Mouse (Mus musculus) monocyte, adult 5-6 weeks (primary cell): ENCODE results near the gene Fbxo36. TPM values are rescaled to one million over a fixed set of nuclear protein-coding genes. Genes with fewer than 3 reads are reported as not detected.
A peak's percentile ranks its signal among the peaks of the same experiment; 100 is the strongest.

ENCODE experiments used
- ATAC-seq: fragments of 153-309, 156-312 bp; replicated peaks from 2 replicates; pipeline ENCODE4 v1.8.0; 2017; ENCODE audit warnings: mild to moderate bottlenecking; ENCODE audit not compliant: low TSS enrichment, insufficient number of reproducible peaks, severe bottlenecking, poor library complexity, low FRiP score
- total RNA-seq: library from RNA; stranded (forward); fragments of 200-1000, 200-491, 200-594 nt; gene quantifications from 3 replicates; pipeline ENCODE4 v1.2.3, GENCODE M21; 2017

Gene Fbxo36
- total RNA-seq, 1 experiment from 2014 or later, result not detected

GRCm38 (mm10) chr1:84934151-84934502, 94.5 kb downstream of the Fbxo36 start:
- ATAC-seq, result no peak

- no peak for ATAC-seq
Measured at GRCm38 (mm10) chr1:84934503-84935333, 95.1 kb downstream of the Fbxo36 start, which contains the start of gene Slc16a14. Gene Slc16a14, minus strand, starts transcription at chr1:84935134.

- ATAC-seq, result peak; percentile 81
Measured at GRCm38 (mm10) chr1:84935668-84936067, 96.0 kb downstream of the Fbxo36 start.

GRCm38 (mm10) chr1:84936716-84937510, 97.3 kb downstream of the Fbxo36 start:
- no peak for ATAC-seq

GRCm38 (mm10) chr1:84939466-84939865, 99.8 kb downstream of the Fbxo36 start:
- no peak for ATAC-seq

- ATAC-seq, result no peak
Measured at GRCm38 (mm10) chr1:84940322-84940721, 100.7 kb downstream of the Fbxo36 start.

- no peak for ATAC-seq
Measured at GRCm38 (mm10) chr1:84942666-84943065, 103.0 kb downstream of the Fbxo36 start.

GRCm38 (mm10) chr1:84943549-84943948, 103.9 kb downstream of the Fbxo36 start:
- no peak for ATAC-seq

- no peak for ATAC-seq
Measured at GRCm38 (mm10) chr1:84945950-84946349, 106.3 kb downstream of the Fbxo36 start.

- ATAC-seq, result no peak
Measured at GRCm38 (mm10) chr1:84947390-84947789, 107.7 kb downstream of the Fbxo36 start.

Other genes with a start within 250 kb of the Fbxo36 start
- 0.29 TPM in 1 of 3 replicates, not detected in the others for gene Dner, start 143.6 kb upstream of the Fbxo36 start, total RNA-seq
- 180 to 370 TPM (median 226 TPM) in 3 replicates for gene Trip12, start 675 bp downstream of the Fbxo36 start, total RNA-seq
- gene Slc16a14, start 95.3 kb downstream of the Fbxo36 start, total RNA-seq, result 0.29 TPM in 1 of 3 replicates, not detected in the others